Mouse (Mus musculus) C2C12 (cell line): ENCODE measurements around the gene Slc36a2. TPM values are rescaled to one million over a fixed set of nuclear protein-coding genes. Genes with fewer than 3 reads are reported as not detected.

ENCODE experiments used
- H3K27me3 ChIP-seq: one replicate; pipeline ENCODE4 v1.6.1; 2011; ENCODE audit not compliant: control insufficient read depth, insufficient read depth, insufficient read length
- H3K36me3 ChIP-seq: one replicate; pipeline ENCODE4 v1.6.1; 2011; ENCODE audit not compliant: control insufficient read depth, insufficient read depth
- H3K4me3 ChIP-seq: one replicate; pipeline ENCODE4 v1.5.1; 2011; ENCODE audit warnings: mild to moderate bottlenecking, control low read depth; ENCODE audit not compliant: poor library complexity, insufficient read depth, severe bottlenecking
- H3K79me2 ChIP-seq: one replicate; pipeline ENCODE4 v1.6.1; 2011; ENCODE audit not compliant: control insufficient read depth, insufficient read depth
- H3K79me3 ChIP-seq: one replicate; pipeline ENCODE4 v1.6.1; 2011; ENCODE audit warnings: low read depth, control low read depth
- H3ac ChIP-seq: one replicate; pipeline ENCODE3; 2011; ENCODE audit warnings: low read depth; ENCODE audit not compliant: control insufficient read depth, insufficient read length
- CEBPB ChIP-seq: IDR thresholded peaks from one replicate; pipeline ENCODE4 v1.6.1; 2011; ENCODE audit warnings: low read depth, mild to moderate bottlenecking, control low read depth, moderate library complexity
- CTCF ChIP-seq: IDR thresholded peaks from one replicate; pipeline ENCODE4 v1.5.1; 2011; ENCODE audit not compliant: control insufficient read depth, insufficient read depth, insufficient read length
- FOSL1 ChIP-seq: IDR thresholded peaks from one replicate; pipeline ENCODE4 v1.8.0; 2011; ENCODE audit warnings: mild to moderate bottlenecking, low read length; ENCODE audit not compliant: poor library complexity, insufficient read depth, severe bottlenecking
- MAX ChIP-seq: IDR thresholded peaks from one replicate; pipeline ENCODE4 v1.6.1; 2011; ENCODE audit warnings: mild to moderate bottlenecking, control low read depth
- MYOD1 ChIP-seq: IDR thresholded peaks from one replicate; pipeline ENCODE4 v1.6.1; 2011; ENCODE audit warnings: low read depth; ENCODE audit not compliant: control insufficient read depth, insufficient read length
- MYOG ChIP-seq: IDR thresholded peaks from one replicate; pipeline ENCODE4 v1.6.1; 2011; ENCODE audit not compliant: control insufficient read depth, insufficient read length; ENCODE audit errors: extremely low read depth
- USF1 ChIP-seq: IDR thresholded peaks from one replicate; pipeline ENCODE4 v1.6.1; 2011; ENCODE audit warnings: low read depth, mild to moderate bottlenecking, control low read depth, moderate library complexity
- polyA plus RNA-seq: library from polyadenylated mRNA; unstranded; fragments of >200 nt; fragmentation: generic; extraction: Trizol; gene quantifications from one replicate; pipeline ENCODE4 v1.2.1, GENCODE M21; 2012; ENCODE audit warnings: missing spikeins

Slc36a2 gene
- polyA plus RNA-seq, 1 experiment, result not detected

DNA sequence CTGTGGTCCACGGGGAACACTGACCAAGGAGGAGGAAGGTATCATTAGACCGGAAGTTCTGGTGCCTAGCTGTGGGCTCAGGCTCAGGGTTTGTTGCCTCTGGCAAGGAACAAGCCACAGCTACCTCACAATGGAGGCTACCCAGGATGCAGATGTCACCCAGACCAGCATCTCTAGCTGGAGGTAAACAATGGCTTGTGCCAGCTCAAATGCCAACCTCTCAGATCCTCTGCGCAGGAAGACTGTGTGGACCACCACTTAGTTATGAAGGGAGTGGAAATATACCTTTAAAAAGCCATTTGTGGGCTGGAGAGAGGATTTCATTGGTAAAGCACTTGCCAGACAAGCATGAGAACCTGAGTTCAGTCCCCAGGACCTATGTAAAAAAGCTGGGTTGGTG, 33.3 kb downstream of the Slc36a2 start, which contains the start of gene Slc36a3:
TSS of gene Slc36a3 (minus strand) at position 101 of the 400 bp plus-strand sequence.
- H3ac ChIP-seq, result no peak within 1 kb of the TSS
- no peak for TF ChIP-seq USF1
- H3K27me3 ChIP-seq, result peaks cover 7% of the 10 kb centered on the region
- no peaks in the 10 kb centered on the region for H3K79me3 ChIP-seq
- no peaks in the 10 kb centered on the region for H3K79me2 ChIP-seq
- no peak within 1 kb of the TSS for H3K4me3 ChIP-seq
- H3K36me3 ChIP-seq, result no peaks in the 10 kb centered on the region

DNA sequence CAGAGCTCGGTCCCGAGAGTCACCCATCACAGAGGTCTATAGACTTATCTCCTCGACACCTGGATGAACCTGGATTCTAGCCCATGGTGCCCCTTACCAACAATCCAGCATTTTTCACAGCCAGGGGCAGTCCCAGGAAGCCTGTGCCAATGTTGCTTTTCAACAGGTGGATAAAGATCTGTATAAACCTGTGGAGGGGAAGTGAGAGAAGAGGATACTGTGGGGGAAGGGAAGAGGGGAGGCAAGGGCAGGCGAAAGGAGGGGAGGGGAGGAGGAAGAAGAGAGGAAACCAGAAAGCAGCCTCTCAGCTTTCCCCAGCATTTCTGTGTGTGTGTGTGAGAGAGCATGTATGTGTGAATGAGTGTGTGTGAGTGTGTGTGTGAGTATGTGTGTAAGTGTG, 36.4 kb downstream of the Slc36a2 start:
- Histone ChIP-seq H3K36me3 (no peaks in the 10 kb centered on the region), H3K27me3 (peaks cover 7% of the 10 kb centered on the region), H3K79me2 (no peaks in the 10 kb centered on the region), H3K4me3 (no peak overlapping the region), H3ac (no peak overlapping the region), H3K79me3 (no peaks in the 10 kb centered on the region)
- no peak for TF ChIP-seq MYOG
- no peak for TF ChIP-seq CTCF
- no peak for TF ChIP-seq USF1
- TF ChIP-seq FOSL1, result no peak
- no peak for TF ChIP-seq MAX
- TF ChIP-seq CEBPB, result no peak
- no peak for TF ChIP-seq MYOD1

DNA sequence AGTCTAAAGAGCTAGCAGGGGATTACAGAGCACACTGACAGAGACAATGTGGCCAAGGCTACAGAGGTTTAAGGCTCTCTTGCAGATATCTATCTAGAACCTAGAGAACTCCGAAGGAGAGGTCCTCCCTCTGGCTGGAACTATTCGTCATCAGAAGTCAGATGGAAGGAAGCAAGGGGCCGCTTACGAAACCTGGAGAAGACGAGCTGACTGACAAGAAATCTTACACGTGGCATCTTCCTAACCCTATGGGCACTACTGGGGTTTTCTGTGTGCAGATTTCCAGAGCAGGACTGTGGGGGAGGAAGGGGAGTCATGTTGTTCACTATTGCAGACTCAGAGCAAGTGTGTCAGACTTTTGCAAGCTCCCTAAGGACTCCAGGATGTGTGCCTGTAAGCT, 37.5 kb downstream of the Slc36a2 start:
- Histone ChIP-seq H3ac (no peak overlapping the region), H3K36me3 (no peaks in the 10 kb centered on the region), H3K27me3 (peaks cover 11% of the 10 kb centered on the region), H3K79me2 (no peaks in the 10 kb centered on the region), H3K4me3 (no peak overlapping the region), H3K79me3 (no peaks in the 10 kb centered on the region)
- TF ChIP-seq FOSL1, result no peak
- TF ChIP-seq MAX, result no peak
- no peak for TF ChIP-seq USF1
- TF ChIP-seq MYOG, result no peak
- no peak for TF ChIP-seq CEBPB
- TF ChIP-seq MYOD1, result no peak
- no peak for TF ChIP-seq CTCF

GRCm38 (mm10) chr11:55146855-55147254, 38.0 kb downstream of the Slc36a2 start:
- Histone ChIP-seq H3K36me3 (no peaks in the 10 kb centered on the region), H3K79me2 (no peaks in the 10 kb centered on the region), H3K27me3 (peaks cover 11% of the 10 kb centered on the region), H3K4me3 (no peak overlapping the region), H3ac (no peak overlapping the region), H3K79me3 (no peaks in the 10 kb centered on the region)
- TF ChIP-seq MYOD1 (no peak), FOSL1 (no peak), CTCF (no peak), MAX (no peak), USF1 (no peak), MYOG (no peak), CEBPB (no peak)

DNA sequence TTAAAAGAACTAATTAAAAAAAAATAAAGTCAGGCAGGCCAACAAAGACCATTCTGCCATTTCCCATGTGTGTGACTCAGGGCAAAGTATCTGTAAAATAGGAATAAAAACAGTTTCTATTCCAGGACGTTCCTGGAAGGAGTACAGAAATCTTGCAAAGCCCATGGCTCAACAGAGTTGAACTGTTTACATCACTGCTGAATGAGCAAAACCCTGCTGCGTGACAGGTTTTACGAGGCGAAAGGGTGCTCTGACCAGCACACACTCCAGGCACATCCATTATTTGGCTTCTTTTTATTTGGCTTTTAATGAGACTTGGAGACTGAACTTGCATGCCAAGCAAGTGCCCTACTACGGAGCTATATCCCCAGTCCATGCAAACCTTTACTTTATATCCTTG, 40.9 kb downstream of the Slc36a2 start:
- H3K79me3 ChIP-seq, result no peaks in the 10 kb centered on the region
- peaks cover 7% of the 10 kb centered on the region for H3K27me3 ChIP-seq
- no peaks in the 10 kb centered on the region for H3K79me2 ChIP-seq
- H3ac ChIP-seq, result no peak overlapping the region
- H3K4me3 ChIP-seq, result no peak overlapping the region
- no peak for TF ChIP-seq CTCF
- TF ChIP-seq USF1, result no peak
- no peak for TF ChIP-seq MYOG
- TF ChIP-seq MAX, result no peak
- no peak for TF ChIP-seq CEBPB
- no peak for TF ChIP-seq FOSL1
- TF ChIP-seq MYOD1, result no peak
- no peaks in the 10 kb centered on the region for H3K36me3 ChIP-seq

- H3K79me2 ChIP-seq, result no peaks in the 10 kb centered on the region
- H3K79me3 ChIP-seq, result no peaks in the 10 kb centered on the region
- H3ac ChIP-seq, result no peak overlapping the region
- H3K4me3 ChIP-seq, result no peak overlapping the region
- peaks cover 4% of the 10 kb centered on the region for H3K27me3 ChIP-seq
- TF ChIP-seq MAX (no peak), CTCF (no peak), MYOG (no peak), FOSL1 (no peak), USF1 (no peak), CEBPB (no peak), MYOD1 (no peak)
- H3K36me3 ChIP-seq, result no peaks in the 10 kb centered on the region
Observed at GRCm38 (mm10) chr11:55141502-55141901, 43.4 kb downstream of the Slc36a2 start.
